Mouse (Mus musculus) ES-Bruce4 (cell line): ENCODE results near the gene Adcy3.
A peak's percentile ranks its signal among the peaks of the same experiment; 100 is the strongest.

ENCODE experiments used
- CTCF ChIP-seq: IDR thresholded peaks from one replicate; pipeline ENCODE4 v1.8.1; 2011; ENCODE audit warnings: low read depth, low read length
- POLR2A ChIP-seq: IDR thresholded peaks from one replicate; pipeline ENCODE4 v1.8.1; 2011; ENCODE audit warnings: low read length; ENCODE audit not compliant: insufficient read depth

- TF ChIP-seq CTCF (peak; percentile 9), POLR2A (no peak)
Observed at GRCm38 (mm10) chr12:4208405-4209133, 75.7 kb downstream of the Adcy3 start.
